Mouse (Mus musculus) midbrain, embryonic 15.5 days (tissue): Measurements from ENCODE around the gene Zfp30. TPM values are rescaled to one million over a fixed set of nuclear protein-coding genes. Genes with fewer than 3 reads are reported as not detected.
A peak's percentile ranks its signal among the peaks of the same experiment; 100 is the strongest.

Experiments
- ATAC-seq: fragments of 200-750 bp; cut with Nextera tagmentation; replicated peaks from 2 replicates; pipeline ENCODE4 v1.8.0; 2017; ENCODE audit warnings: moderate TSS enrichment
- H3K27ac ChIP-seq: fragments of 300-500 bp; sonication (generic); 2 replicates; pipeline ENCODE4 v1.5.1; 2015; ENCODE audit warnings: mild to moderate bottlenecking, inconsistent platforms
- H3K27me3 ChIP-seq: fragments of 300-500 bp; sonication (generic); replicated peaks from 2 replicates; pipeline ENCODE4 v1.6.1; 2015; ENCODE audit warnings: inconsistent platforms
- H3K36me3 ChIP-seq: fragments of 300-500 bp; sonication (generic); replicated peaks from 2 replicates; pipeline ENCODE4 v1.6.1; 2015; ENCODE audit warnings: inconsistent platforms
- H3K4me1 ChIP-seq: fragments of 300-500 bp; sonication (generic); 2 replicates; pipeline ENCODE4 v1.6.1; 2015; ENCODE audit warnings: inconsistent platforms
- H3K4me2 ChIP-seq: fragments of 300-500 bp; sonication (generic); 2 replicates; pipeline ENCODE4 v1.6.1; 2015; ENCODE audit warnings: inconsistent platforms, mild to moderate bottlenecking, moderate library complexity
- H3K4me3 ChIP-seq: fragments of 300-500 bp; sonication (generic); 2 replicates; pipeline ENCODE4 v1.5.1; 2015; ENCODE audit warnings: mild to moderate bottlenecking, inconsistent platforms
- H3K9ac ChIP-seq: fragments of 300-500 bp; sonication (generic); 2 replicates; pipeline ENCODE4 v1.6.1; 2015; ENCODE audit warnings: mild to moderate bottlenecking, inconsistent platforms
- H3K9me3 ChIP-seq: fragments of 300-500 bp; sonication (generic); 2 replicates; pipeline ENCODE4 v1.6.1; 2016; ENCODE audit warnings: inconsistent platforms
- WGBS: fragments of 180-500 bp; shearing (Covaris S2); methylation state at CpG from one replicate; pipeline ENCODE4 v1.1.7; 2015; ENCODE audit warnings: mixed read lengths; 5-methylcytosine and 5-hydroxymethylcytosine counted together
- polyA plus RNA-seq: library from polyadenylated mRNA; unstranded; fragments of >200 nt; fragmentation: Nextera tagmentation; extraction: Ambion mirVana; gene quantifications from 2 replicates; pipeline ENCODE4 v1.2.1, GENCODE M21; 2015

The Zfp30 gene
- polyA plus RNA-seq: 15.4 TPM in 2 replicates

GRCm38 (mm10) chr7:29783871-29784551 is at the start of gene Zfp30:
Gene Zfp30, plus strand, starts transcription at chr7:29783998.
- peak; percentile 98 for ATAC-seq
- H3K9me3 ChIP-seq: no peaks in the 10 kb centered on the region
- H3K36me3 ChIP-seq: peaks cover 10% of the 10 kb centered on the region
- H3K4me3 ChIP-seq: peak within 1 kb of the TSS; percentile 79
- under 1% methylated on average over 45 of the region's 45 CpGs for WGBS
- H3K4me2 ChIP-seq: peak within 1 kb of the TSS; percentile 83
- peaks cover 32% of the 10 kb centered on the region for H3K4me1 ChIP-seq
- H3K27ac ChIP-seq: peak within 1 kb of the TSS; percentile 85
- H3K27me3 ChIP-seq: no peaks in the 10 kb centered on the region
- peak within 1 kb of the TSS; percentile 77 for H3K9ac ChIP-seq

GRCm38 (mm10) chr7:29742258-29742657 is 41.5 kb upstream of the Zfp30 start:
- no peaks in the 10 kb centered on the region for H3K4me1 ChIP-seq
- H3K27ac ChIP-seq: no peak overlapping the region
- no peaks in the 10 kb centered on the region for H3K36me3 ChIP-seq
- no peaks in the 10 kb centered on the region for H3K27me3 ChIP-seq
- H3K9ac ChIP-seq: no peak overlapping the region
- ATAC-seq: no peak
- H3K4me3 ChIP-seq: no peak overlapping the region
- no peaks in the 10 kb centered on the region for H3K9me3 ChIP-seq
- H3K4me2 ChIP-seq: no peak overlapping the region
- 88% methylated on average over 3 of the region's 3 CpGs for WGBS

GRCm38 (mm10) chr7:29760476-29760875 is 23.3 kb upstream of the Zfp30 start:
- H3K9me3 ChIP-seq: no peaks in the 10 kb centered on the region
- H3K4me1 ChIP-seq: no peaks in the 10 kb centered on the region
- no peak for ATAC-seq
- no peak overlapping the region for H3K27ac ChIP-seq
- WGBS: 91% methylated on average over 5 of the region's 5 CpGs
- H3K36me3 ChIP-seq: no peaks in the 10 kb centered on the region
- no peak overlapping the region for H3K9ac ChIP-seq
- H3K4me2 ChIP-seq: no peak overlapping the region
- H3K27me3 ChIP-seq: no peaks in the 10 kb centered on the region
- no peak overlapping the region for H3K4me3 ChIP-seq

GRCm38 (mm10) chr7:29764702-29765101 is 19.1 kb upstream of the Zfp30 start:
- Histone ChIP-seq H3K36me3 (no peaks in the 10 kb centered on the region), H3K4me3 (no peak overlapping the region), H3K9ac (no peak overlapping the region), H3K9me3 (no peaks in the 10 kb centered on the region), H3K4me1 (peaks cover 19% of the 10 kb centered on the region), H3K4me2 (no peak overlapping the region), H3K27me3 (no peaks in the 10 kb centered on the region), H3K27ac (no peak overlapping the region)
- ATAC-seq: no peak
- 87% methylated on average over 7 of the region's 7 CpGs for WGBS

- Histone ChIP-seq H3K27me3 (no peaks in the 10 kb centered on the region), H3K4me3 (peak overlapping the region; percentile 66), H3K4me2 (peak overlapping the region; percentile 81), H3K27ac (peak overlapping the region; percentile 83), H3K9ac (peak overlapping the region; percentile 44), H3K4me1 (peaks cover 32% of the 10 kb centered on the region), H3K9me3 (no peaks in the 10 kb centered on the region), H3K36me3 (0 out of 2 replicates have a peak, but pooled peaks cover 3% of the 10 kb centered on the region)
- 1% methylated on average over 15 of the region's 15 CpGs for WGBS
- peak; percentile 48 for ATAC-seq
Observed at GRCm38 (mm10) chr7:29767058-29767686, 16.6 kb upstream of the Zfp30 start.

- peaks cover 10% of the 10 kb centered on the region; the same call in 1 of the 2 replicates for H3K36me3 ChIP-seq
- no peaks in the 10 kb centered on the region for H3K27me3 ChIP-seq
- H3K4me3 ChIP-seq: peak within 1 kb of the TSS; percentile 66
- no peaks in the 10 kb centered on the region for H3K9me3 ChIP-seq
- ATAC-seq: peak; percentile 95
- peaks cover 32% of the 10 kb centered on the region for H3K4me1 ChIP-seq
- WGBS: under 1% methylated on average over 32 of the region's 32 CpGs
- peak within 1 kb of the TSS; percentile 83 for H3K27ac ChIP-seq
- H3K9ac ChIP-seq: peak within 1 kb of the TSS; percentile 59
- peak within 1 kb of the TSS; percentile 81 for H3K4me2 ChIP-seq
Observed at GRCm38 (mm10) chr7:29768090-29768900, 15.5 kb upstream of the Zfp30 start, which contains the start of gene Zfp84. Gene Zfp84, plus strand, starts transcription at chr7:29768552.

- peak overlapping the region; percentile 72 for H3K27ac ChIP-seq
Observed at GRCm38 (mm10) chr7:29768980-29769379, 14.8 kb upstream of the Zfp30 start.

GRCm38 (mm10) chr7:29773503-29773902 is 10.3 kb upstream of the Zfp30 start:
- peaks cover 54% of the 10 kb centered on the region for H3K36me3 ChIP-seq
- H3K9me3 ChIP-seq: no peaks in the 10 kb centered on the region
- no peak overlapping the region for H3K4me3 ChIP-seq
- no peak overlapping the region for H3K27ac ChIP-seq
- no peaks in the 10 kb centered on the region for H3K27me3 ChIP-seq
- peaks cover 21% of the 10 kb centered on the region for H3K4me1 ChIP-seq
- H3K4me2 ChIP-seq: no peak overlapping the region
- 89% methylated on average over 7 of the region's 7 CpGs for WGBS
- H3K9ac ChIP-seq: no peak overlapping the region
- no peak for ATAC-seq

More at GRCm38 (mm10) chr7:29768980-29769379, 14.8 kb upstream of the Zfp30 start:
- Histone ChIP-seq H3K4me3 (peak overlapping the region; percentile 66), H3K4me2 (peak overlapping the region; percentile 81), H3K36me3 (peaks cover 14% of the 10 kb centered on the region; the same call in 1 of the 2 replicates), H3K27me3 (no peaks in the 10 kb centered on the region), H3K4me1 (peaks cover 32% of the 10 kb centered on the region), H3K9me3 (no peaks in the 10 kb centered on the region), H3K9ac (peak overlapping the region; percentile 59)
- WGBS: 8% methylated on average over 10 of the region's 10 CpGs
- ATAC-seq: no peak

- Histone ChIP-seq H3K27me3 (no peaks in the 10 kb centered on the region), H3K4me2 (no peak overlapping the region), H3K36me3 (peaks cover 61% of the 10 kb centered on the region), H3K27ac (no peak overlapping the region), H3K9ac (no peak overlapping the region), H3K4me1 (peaks cover 16% of the 10 kb centered on the region), H3K4me3 (no peak overlapping the region), H3K9me3 (no peaks in the 10 kb centered on the region)
- no peak for ATAC-seq
- WGBS: 95% methylated on average over 3 of the region's 3 CpGs
Observed at GRCm38 (mm10) chr7:29774371-29774770, 9.4 kb upstream of the Zfp30 start.

GRCm38 (mm10) chr7:29776568-29776967 is 7.2 kb upstream of the Zfp30 start:
- Histone ChIP-seq H3K27ac (no peak overlapping the region), H3K36me3 (peaks cover 61% of the 10 kb centered on the region), H3K27me3 (no peaks in the 10 kb centered on the region), H3K4me3 (no peak overlapping the region), H3K9me3 (no peaks in the 10 kb centered on the region), H3K4me1 (no peaks in the 10 kb centered on the region), H3K9ac (no peak overlapping the region), H3K4me2 (no peak overlapping the region)
- 96% methylated on average over 19 of the region's 19 CpGs for WGBS
- no peak for ATAC-seq

- Histone ChIP-seq H3K36me3 (peaks cover 61% of the 10 kb centered on the region), H3K9me3 (no peaks in the 10 kb centered on the region), H3K4me3 (no peak overlapping the region), H3K4me2 (no peak overlapping the region), H3K27ac (no peak overlapping the region), H3K4me1 (no peaks in the 10 kb centered on the region), H3K27me3 (no peaks in the 10 kb centered on the region), H3K9ac (no peak overlapping the region)
- 97% methylated on average over 10 of the region's 10 CpGs for WGBS
- ATAC-seq: no peak
Observed at GRCm38 (mm10) chr7:29777372-29777771, 6.4 kb upstream of the Zfp30 start.

GRCm38 (mm10) chr7:29785023-29785422 is 1.2 kb downstream of the Zfp30 start:
- H3K27me3 ChIP-seq: no peaks in the 10 kb centered on the region
- peak overlapping the region; percentile 77 for H3K9ac ChIP-seq
- H3K4me2 ChIP-seq: peak overlapping the region; percentile 83
- ATAC-seq: no peak
- peaks cover 32% of the 10 kb centered on the region for H3K4me1 ChIP-seq
- WGBS: 45% methylated on average over 8 of the region's 8 CpGs
- H3K4me3 ChIP-seq: peak overlapping the region; percentile 79
- H3K27ac ChIP-seq: no peak overlapping the region
- no peaks in the 10 kb centered on the region for H3K9me3 ChIP-seq
- H3K36me3 ChIP-seq: peaks cover 15% of the 10 kb centered on the region
